Mouse (Mus musculus) neural tube, embryonic 15.5 days (tissue): ENCODE measurements around the gene Tnrc6b. TPM values are rescaled to one million over a fixed set of nuclear protein-coding genes. Genes with fewer than 3 reads are reported as not detected.

Experiments
- ATAC-seq: fragments of 200-750 bp; cut with Nextera tagmentation; 2 replicates; pipeline ENCODE4 v1.8.0; 2017; ENCODE audit warnings: mild to moderate bottlenecking, moderate TSS enrichment, moderate library complexity; ENCODE audit not compliant: low FRiP score
- H3K27ac ChIP-seq: fragments of 300-500 bp; sonication (generic); replicated peaks from 2 replicates; pipeline ENCODE4 v1.5.1; 2015; ENCODE audit warnings: mild to moderate bottlenecking, inconsistent platforms
- H3K27me3 ChIP-seq: fragments of 300-500 bp; sonication (generic); replicated peaks from 2 replicates; pipeline ENCODE4 v1.6.1; 2015; ENCODE audit warnings: inconsistent platforms
- H3K36me3 ChIP-seq: fragments of 300-500 bp; sonication (generic); 2 replicates; pipeline ENCODE4 v1.6.1; 2015; ENCODE audit warnings: inconsistent platforms
- H3K4me1 ChIP-seq: fragments of 300-500 bp; sonication (generic); 2 replicates; pipeline ENCODE4 v1.6.1; 2015; ENCODE audit warnings: inconsistent platforms
- H3K4me2 ChIP-seq: fragments of 300-500 bp; sonication (generic); 2 replicates; pipeline ENCODE4 v1.6.1; 2015; ENCODE audit warnings: inconsistent platforms, mild to moderate bottlenecking, moderate library complexity
- H3K4me3 ChIP-seq: fragments of 300-500 bp; sonication (generic); replicated peaks from 2 replicates; pipeline ENCODE4 v1.5.1; 2015; ENCODE audit warnings: mild to moderate bottlenecking, inconsistent platforms
- H3K9ac ChIP-seq: fragments of 300-500 bp; sonication (generic); replicated peaks from 2 replicates; pipeline ENCODE4 v1.6.1; 2015; ENCODE audit warnings: mild to moderate bottlenecking, inconsistent platforms
- H3K9me3 ChIP-seq: fragments of 300-500 bp; sonication (generic); replicated peaks from 2 replicates; pipeline ENCODE4 v1.6.1; 2016; ENCODE audit warnings: inconsistent platforms
- WGBS: fragments of 180-500 bp; shearing (Covaris S2); methylation state at CpG from one replicate; pipeline ENCODE4 v1.1.7; 2015; ENCODE audit warnings: mixed read lengths; 5-methylcytosine and 5-hydroxymethylcytosine counted together
- polyA plus RNA-seq: library from polyadenylated mRNA; unstranded; fragments of >200 nt; fragmentation: Nextera tagmentation; extraction: Ambion mirVana; gene quantifications from 2 replicates; pipeline ENCODE4 v1.2.1, GENCODE M21; 2015

The Tnrc6b gene
- polyA plus RNA-seq, 1 experiment from 2014 or later, result 33.2 TPM

- no peak overlapping the region for H3K4me2 ChIP-seq
- WGBS, result 95% methylated on average over 9 of the region's 9 CpGs
- H3K4me3 ChIP-seq, result no peak overlapping the region
- ATAC-seq, result no peak
- no peak overlapping the region for H3K9ac ChIP-seq
- H3K27me3 ChIP-seq, result no peaks in the 10 kb centered on the region
- no peak overlapping the region for H3K27ac ChIP-seq
- H3K9me3 ChIP-seq, result no peaks in the 10 kb centered on the region
- peaks cover 44% of the 10 kb centered on the region for H3K36me3 ChIP-seq
- H3K4me1 ChIP-seq, result no peaks in the 10 kb centered on the region
Measured at GRCm38 (mm10) chr15:80931345-80931960, 220.3 kb downstream of the Tnrc6b start.

- ATAC-seq, result no peak
- H3K4me2 ChIP-seq, result no peak overlapping the region
- H3K36me3 ChIP-seq, result peaks cover 21% of the 10 kb centered on the region
- H3K4me3 ChIP-seq, result no peak overlapping the region
- no peaks in the 10 kb centered on the region for H3K9me3 ChIP-seq
- H3K27me3 ChIP-seq, result no peaks in the 10 kb centered on the region
- no peak overlapping the region for H3K27ac ChIP-seq
- no peak overlapping the region for H3K9ac ChIP-seq
- H3K4me1 ChIP-seq, result no peaks in the 10 kb centered on the region
- whole genome bisulfite sequencing, result 90% methylated on average over 5 of the region's 5 CpGs
Measured at GRCm38 (mm10) chr15:80934841-80935240, 223.7 kb downstream of the Tnrc6b start.

GRCm38 (mm10) chr15:80936686-80937085, 225.6 kb downstream of the Tnrc6b start:
- WGBS, result 84% methylated on average over 3 of the region's 3 CpGs
- Histone ChIP-seq H3K4me3 (no peak overlapping the region), H3K36me3 (peaks cover 19% of the 10 kb centered on the region), H3K9ac (no peak overlapping the region), H3K27me3 (no peaks in the 10 kb centered on the region), H3K9me3 (no peaks in the 10 kb centered on the region), H3K4me1 (no peaks in the 10 kb centered on the region), H3K4me2 (no peak overlapping the region), H3K27ac (no peak overlapping the region)
- ATAC-seq, result no peak

- Histone ChIP-seq H3K4me3 (no peak overlapping the region), H3K36me3 (peaks cover 6% of the 10 kb centered on the region; the same call in 1 of the 2 replicates), H3K27ac (no peak overlapping the region), H3K4me1 (no peaks in the 10 kb centered on the region), H3K27me3 (no peaks in the 10 kb centered on the region), H3K4me2 (no peak overlapping the region), H3K9me3 (no peaks in the 10 kb centered on the region), H3K9ac (no peak overlapping the region)
- WGBS, result 79% methylated on average over 4 of the region's 4 CpGs
- no peak for ATAC-seq
Measured at GRCm38 (mm10) chr15:80938615-80939014, 227.5 kb downstream of the Tnrc6b start.

GRCm38 (mm10) chr15:80939401-80939800, 228.3 kb downstream of the Tnrc6b start:
- no peaks in the 10 kb centered on the region for H3K27me3 ChIP-seq
- H3K4me3 ChIP-seq, result no peak overlapping the region
- no peaks in the 10 kb centered on the region for H3K4me1 ChIP-seq
- H3K4me2 ChIP-seq, result no peak overlapping the region
- no peak overlapping the region for H3K9ac ChIP-seq
- H3K27ac ChIP-seq, result no peak overlapping the region
- ATAC-seq, result no peak
- H3K36me3 ChIP-seq, result peaks cover 3% of the 10 kb centered on the region; the same call in 1 of the 2 replicates
- 92% methylated on average over 5 of the region's 5 CpGs for WGBS
- H3K9me3 ChIP-seq, result no peaks in the 10 kb centered on the region

GRCm38 (mm10) chr15:80941468-80942040, 230.4 kb downstream of the Tnrc6b start:
- peaks cover 3% of the 10 kb centered on the region; the same call in 1 of the 2 replicates for H3K36me3 ChIP-seq
- 95% methylated on average over 6 of the region's 6 CpGs for WGBS
- no peaks in the 10 kb centered on the region for H3K27me3 ChIP-seq
- no peak overlapping the region for H3K4me3 ChIP-seq
- no peak overlapping the region for H3K27ac ChIP-seq
- no peak overlapping the region for H3K4me2 ChIP-seq
- ATAC-seq, result no peak
- H3K9ac ChIP-seq, result no peak overlapping the region
- H3K4me1 ChIP-seq, result no peaks in the 10 kb centered on the region
- no peaks in the 10 kb centered on the region for H3K9me3 ChIP-seq

GRCm38 (mm10) chr15:80945851-80946250, 234.7 kb downstream of the Tnrc6b start:
- H3K27ac ChIP-seq, result no peak overlapping the region
- no peaks in the 10 kb centered on the region for H3K9me3 ChIP-seq
- 55% methylated on average over 3 of the region's 3 CpGs for WGBS
- H3K4me1 ChIP-seq, result peaks cover 17% of the 10 kb centered on the region
- no peak overlapping the region for H3K4me3 ChIP-seq
- H3K4me2 ChIP-seq, result no peak overlapping the region
- ATAC-seq, result no peak
- no peaks in the 10 kb centered on the region for H3K27me3 ChIP-seq
- H3K36me3 ChIP-seq, result no peaks in the 10 kb centered on the region
- H3K9ac ChIP-seq, result no peak overlapping the region

GRCm38 (mm10) chr15:80948145-80949135, 237.3 kb downstream of the Tnrc6b start, which contains the start of gene Adsl:
Adsl (plus strand) TSS chr15:80948490.
- H3K9ac ChIP-seq, result peak within 1 kb of the TSS; percentile 66
- H3K4me2 ChIP-seq, result peak within 1 kb of the TSS; percentile 84
- H3K36me3 ChIP-seq, result peaks cover 14% of the 10 kb centered on the region
- ATAC-seq, result peak; percentile 94
- H3K4me3 ChIP-seq, result peak within 1 kb of the TSS; percentile 87
- no peaks in the 10 kb centered on the region for H3K9me3 ChIP-seq
- WGBS, result under 1% methylated on average over 63 of the region's 63 CpGs
- H3K4me1 ChIP-seq, result peaks cover 17% of the 10 kb centered on the region
- no peaks in the 10 kb centered on the region for H3K27me3 ChIP-seq
- peak within 1 kb of the TSS; percentile 81 for H3K27ac ChIP-seq

- 71% methylated on average over 4 of the region's 4 CpGs for WGBS
- no peaks in the 10 kb centered on the region for H3K27me3 ChIP-seq
Measured at GRCm38 (mm10) chr15:80949431-80949830, 238.3 kb downstream of the Tnrc6b start.

GRCm38 (mm10) chr15:80950055-80950454, 238.9 kb downstream of the Tnrc6b start:
- H3K4me3 ChIP-seq, result no peak overlapping the region
- 96% methylated on average over 7 of the region's 7 CpGs for WGBS
- H3K4me1 ChIP-seq, result peaks cover 17% of the 10 kb centered on the region
- peaks cover 30% of the 10 kb centered on the region for H3K36me3 ChIP-seq
- no peak overlapping the region for H3K27ac ChIP-seq
- no peak overlapping the region for H3K9ac ChIP-seq
- H3K27me3 ChIP-seq, result no peaks in the 10 kb centered on the region
- no peak for ATAC-seq
- peak overlapping the region; percentile 84 for H3K4me2 ChIP-seq
- no peaks in the 10 kb centered on the region for H3K9me3 ChIP-seq

More at GRCm38 (mm10) chr15:80949431-80949830, 238.3 kb downstream of the Tnrc6b start:
- H3K4me2 ChIP-seq, result peak overlapping the region; percentile 84
- no peaks in the 10 kb centered on the region for H3K9me3 ChIP-seq
- H3K9ac ChIP-seq, result peak overlapping the region; percentile 66; the same call in 1 of the 2 replicates
- no peak overlapping the region for H3K27ac ChIP-seq
- H3K4me1 ChIP-seq, result peaks cover 17% of the 10 kb centered on the region
- ATAC-seq, result no peak
- H3K36me3 ChIP-seq, result peaks cover 24% of the 10 kb centered on the region
- peak overlapping the region; percentile 87 for H3K4me3 ChIP-seq

GRCm38 (mm10) chr15:80953971-80954370, 242.9 kb downstream of the Tnrc6b start:
- no peak overlapping the region for H3K27ac ChIP-seq
- no peak overlapping the region for H3K9ac ChIP-seq
- WGBS, result 95% methylated on average over 9 of the region's 9 CpGs
- H3K4me3 ChIP-seq, result no peak overlapping the region
- H3K36me3 ChIP-seq, result peaks cover 61% of the 10 kb centered on the region
- no peaks in the 10 kb centered on the region for H3K27me3 ChIP-seq
- no peak for ATAC-seq
- peaks cover 13% of the 10 kb centered on the region for H3K4me1 ChIP-seq
- no peak overlapping the region for H3K4me2 ChIP-seq
- no peaks in the 10 kb centered on the region for H3K9me3 ChIP-seq
